Mouse (Mus musculus) midbrain, embryonic 16.5 days (tissue): ENCODE data around the gene Dact1. TPM values are rescaled to one million over a fixed set of nuclear protein-coding genes. Genes with fewer than 3 reads are reported as not detected.

Source experiments
- ATAC-seq: fragments of 200-750 bp; cut with Nextera tagmentation; 2 replicates; pipeline ENCODE4 v1.8.0; 2017; ENCODE audit warnings: moderate TSS enrichment
- H3K27ac ChIP-seq: fragments of 300-500 bp; sonication (generic); 2 replicates; pipeline ENCODE4 v1.5.1; 2014; ENCODE audit warnings: mild to moderate bottlenecking, low read length, mixed read lengths
- H3K27me3 ChIP-seq: fragments of 300-500 bp; sonication (generic); 2 replicates; pipeline ENCODE4 v1.6.1; 2014; ENCODE audit warnings: low read depth, low read length, mixed read lengths; ENCODE audit not compliant: control insufficient read depth, insufficient read depth
- H3K36me3 ChIP-seq: fragments of 300-500 bp; sonication (generic); 2 replicates; pipeline ENCODE4 v1.6.1; 2014; ENCODE audit warnings: mild to moderate bottlenecking, low read length, moderate library complexity, mixed read lengths; ENCODE audit not compliant: control insufficient read depth, insufficient read depth
- H3K4me1 ChIP-seq: fragments of 300-500 bp; sonication (generic); 2 replicates; pipeline ENCODE4 v1.6.1; 2014; ENCODE audit warnings: mild to moderate bottlenecking, low read length, mixed read lengths; ENCODE audit not compliant: control insufficient read depth, insufficient read depth
- H3K4me2 ChIP-seq: fragments of 300-500 bp; sonication (generic); 2 replicates; pipeline ENCODE4 v1.6.1; 2014; ENCODE audit warnings: mild to moderate bottlenecking, low read length, mixed read lengths
- H3K4me3 ChIP-seq: fragments of 300-500 bp; sonication (generic); 2 replicates; pipeline ENCODE4 v1.5.1; 2014; ENCODE audit warnings: low read depth, mild to moderate bottlenecking, low read length, moderate library complexity, mixed read lengths
- H3K9ac ChIP-seq: fragments of 300-500 bp; sonication (generic); 2 replicates; pipeline ENCODE4 v1.6.1; 2014; ENCODE audit warnings: low read depth, low read length, mixed read lengths
- H3K9me3 ChIP-seq: fragments of 300-500 bp; sonication (generic); replicated peaks from 2 replicates; pipeline ENCODE4 v1.6.1; 2014; ENCODE audit warnings: mild to moderate bottlenecking, low read length, mixed read lengths; ENCODE audit not compliant: control insufficient read depth, poor library complexity, severe bottlenecking
- WGBS: fragments of 180-500 bp; shearing (Covaris S2); extraction: QIAGEN DNeasy Blood & Tissue Kit; methylation state at CpG from one replicate; pipeline ENCODE4 v1.1.7; 2014; 5-methylcytosine and 5-hydroxymethylcytosine counted together
- polyA plus RNA-seq: library from polyadenylated mRNA; unstranded; fragments of >200 nt; fragmentation: Nextera tagmentation; extraction: Ambion mirVana; gene quantifications from 2 replicates; pipeline ENCODE4 v1.2.1, GENCODE M21; 2015

Dact1 gene
- polyA plus RNA-seq, 1 experiment from 2014 or later = 25.3 TPM

DNA sequence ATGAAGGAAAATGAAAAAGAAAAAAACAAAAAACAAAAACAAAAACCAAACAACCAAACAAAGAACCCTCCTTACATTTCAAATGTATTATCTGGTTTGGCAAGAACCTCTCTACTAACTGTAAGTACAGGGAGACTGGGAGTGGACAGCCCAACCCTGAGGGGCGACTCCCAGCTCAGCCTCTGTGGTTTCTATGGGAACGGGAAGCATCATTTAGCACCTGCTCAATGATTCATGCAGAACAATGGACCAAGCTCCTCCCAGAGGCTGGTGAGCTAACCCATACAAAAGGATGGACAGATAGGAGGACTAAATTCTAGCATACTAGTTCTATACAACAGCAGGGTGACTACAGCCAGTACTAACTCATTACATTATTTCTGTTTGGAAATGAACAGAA, 40.4 kb downstream of the Dact1 start:
- Histone ChIP-seq H3K9ac (no peak overlapping the region), H3K4me1 (0 out of 2 replicates have a peak, but pooled peaks cover 2% of the 10 kb centered on the region), H3K4me3 (no peak overlapping the region), H3K4me2 (no peak overlapping the region), H3K27me3 (no peaks in the 10 kb centered on the region), H3K9me3 (no peaks in the 10 kb centered on the region), H3K36me3 (no peaks in the 10 kb centered on the region), H3K27ac (no peak overlapping the region)
- ATAC-seq = no peak
- 50% methylated on average over 2 of the region's 2 CpGs for WGBS

- H3K27me3 ChIP-seq = no peaks in the 10 kb centered on the region
- WGBS = 37% methylated on average over 10 of the region's 10 CpGs
- H3K27ac ChIP-seq = no peak overlapping the region
- H3K36me3 ChIP-seq = no peaks in the 10 kb centered on the region
- no peak overlapping the region for H3K4me2 ChIP-seq
- no peak for ATAC-seq
- no peaks in the 10 kb centered on the region for H3K9me3 ChIP-seq
- H3K9ac ChIP-seq = no peak overlapping the region
- no peak overlapping the region for H3K4me3 ChIP-seq
- 0 out of 2 replicates have a peak, but pooled peaks cover 2% of the 10 kb centered on the region for H3K4me1 ChIP-seq
Measured at GRCm38 (mm10) chr12:71354656-71355055, 45.0 kb downstream of the Dact1 start.

DNA sequence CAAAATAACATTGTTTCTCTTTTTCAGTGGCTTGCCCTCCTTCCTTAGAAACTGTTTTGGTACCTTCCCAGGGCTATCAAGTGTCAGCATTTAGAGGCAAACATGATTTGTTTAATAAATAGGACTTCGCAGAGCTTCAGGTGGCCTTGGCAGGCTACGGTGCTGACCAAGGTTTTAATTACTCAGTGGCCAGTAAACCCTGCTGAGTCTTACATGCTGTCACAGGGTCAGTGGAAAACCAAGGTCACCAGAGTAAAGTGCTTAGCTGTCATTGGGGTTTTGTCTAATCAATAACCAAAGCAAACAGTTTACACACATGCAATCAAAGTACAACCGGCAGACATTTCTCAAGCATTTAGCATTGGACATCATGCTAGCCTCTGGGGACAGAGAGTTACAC, 45.4 kb downstream of the Dact1 start:
- no peak for ATAC-seq
- Histone ChIP-seq H3K27ac (no peak overlapping the region), H3K9me3 (no peaks in the 10 kb centered on the region), H3K9ac (no peak overlapping the region), H3K36me3 (no peaks in the 10 kb centered on the region), H3K4me1 (0 out of 2 replicates have a peak, but pooled peaks cover 2% of the 10 kb centered on the region), H3K27me3 (no peaks in the 10 kb centered on the region), H3K4me3 (no peak overlapping the region), H3K4me2 (no peak overlapping the region)
- WGBS = 57% methylated on average over 3 of the region's 3 CpGs

- WGBS = 90% methylated on average over 7 of the region's 7 CpGs
- no peak overlapping the region for H3K27ac ChIP-seq
- H3K4me3 ChIP-seq = no peak overlapping the region
- ATAC-seq = no peak
- H3K4me2 ChIP-seq = no peak overlapping the region
- no peaks in the 10 kb centered on the region for H3K27me3 ChIP-seq
- H3K9me3 ChIP-seq = no peaks in the 10 kb centered on the region
- 0 out of 2 replicates have a peak, but pooled peaks cover 8% of the 10 kb centered on the region for H3K4me1 ChIP-seq
- no peaks in the 10 kb centered on the region for H3K36me3 ChIP-seq
- H3K9ac ChIP-seq = no peak overlapping the region
Measured at GRCm38 (mm10) chr12:71361616-71362015, 51.9 kb downstream of the Dact1 start.

GRCm38 (mm10) chr12:71362425-71362824, 52.7 kb downstream of the Dact1 start:
- Histone ChIP-seq H3K27me3 (no peaks in the 10 kb centered on the region), H3K27ac (no peak overlapping the region), H3K4me1 (0 out of 2 replicates have a peak, but pooled peaks cover 8% of the 10 kb centered on the region), H3K4me3 (no peak overlapping the region), H3K9me3 (no peaks in the 10 kb centered on the region), H3K9ac (no peak overlapping the region), H3K4me2 (no peak overlapping the region), H3K36me3 (no peaks in the 10 kb centered on the region)
- no peak for ATAC-seq
- 65% methylated on average over 8 of the region's 8 CpGs for WGBS

GRCm38 (mm10) chr12:71364106-71364505, 54.4 kb downstream of the Dact1 start:
- no peak for ATAC-seq

GRCm38 (mm10) chr12:71364531-71364930, 54.8 kb downstream of the Dact1 start:
- Histone ChIP-seq H3K36me3 (no peaks in the 10 kb centered on the region), H3K4me3 (no peak overlapping the region), H3K4me2 (no peak overlapping the region), H3K27ac (no peak overlapping the region), H3K27me3 (no peaks in the 10 kb centered on the region), H3K4me1 (peaks cover 11% of the 10 kb centered on the region; the same call in 1 of the 2 replicates), H3K9ac (no peak overlapping the region), H3K9me3 (no peaks in the 10 kb centered on the region)
- WGBS = 82% methylated on average over 3 of the region's 3 CpGs
- ATAC-seq = no peak

More at GRCm38 (mm10) chr12:71364106-71364505, 54.4 kb downstream of the Dact1 start:
- 45% methylated on average over 7 of the region's 7 CpGs for WGBS
- Histone ChIP-seq H3K4me3 (no peak overlapping the region), H3K27ac (no peak overlapping the region), H3K9ac (no peak overlapping the region), H3K4me1 (peaks cover 10% of the 10 kb centered on the region; the same call in 1 of the 2 replicates), H3K36me3 (no peaks in the 10 kb centered on the region), H3K4me2 (no peak overlapping the region), H3K9me3 (no peaks in the 10 kb centered on the region), H3K27me3 (no peaks in the 10 kb centered on the region)

GRCm38 (mm10) chr12:71365208-71365607, 55.5 kb downstream of the Dact1 start:
- Histone ChIP-seq H3K4me3 (no peak overlapping the region), H3K9ac (no peak overlapping the region), H3K27ac (no peak overlapping the region), H3K4me2 (no peak overlapping the region), H3K27me3 (no peaks in the 10 kb centered on the region), H3K9me3 (no peaks in the 10 kb centered on the region), H3K36me3 (no peaks in the 10 kb centered on the region), H3K4me1 (peaks cover 11% of the 10 kb centered on the region; the same call in 1 of the 2 replicates)
- no peak for ATAC-seq
- 41% methylated on average over 7 of the region's 7 CpGs for WGBS

DNA sequence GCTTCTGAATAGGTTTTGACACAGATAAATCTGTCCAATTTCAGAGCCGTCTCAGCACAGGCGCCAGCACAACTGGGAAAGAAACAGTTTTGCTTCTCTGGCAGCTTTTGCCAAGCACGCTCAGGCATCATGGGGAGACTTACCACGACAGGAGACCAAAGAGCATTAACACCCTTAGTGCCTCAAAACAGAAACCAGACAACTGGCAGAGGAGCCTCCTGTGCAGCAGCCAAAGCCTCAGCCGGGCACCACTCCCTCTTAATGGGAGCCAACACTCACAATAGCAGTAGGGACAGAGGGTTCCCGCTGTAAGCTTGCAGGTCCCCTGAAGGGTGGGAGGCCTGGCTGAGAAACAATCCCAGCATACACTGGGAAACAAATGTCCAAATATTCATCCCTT, 56.5 kb downstream of the Dact1 start:
- Histone ChIP-seq H3K27ac (0 out of 2 replicates have a peak overlapping the region, but pooled peaks have one; percentile 28), H3K36me3 (no peaks in the 10 kb centered on the region), H3K4me2 (no peak overlapping the region), H3K9me3 (no peaks in the 10 kb centered on the region), H3K27me3 (no peaks in the 10 kb centered on the region), H3K4me1 (peaks cover 11% of the 10 kb centered on the region; the same call in 1 of the 2 replicates), H3K4me3 (no peak overlapping the region), H3K9ac (no peak overlapping the region)
- 0 out of 2 replicates have a peak, but pooled peaks have one; percentile 51 for ATAC-seq
- WGBS = 55% methylated on average over 6 of the region's 6 CpGs
